Mouse (Mus musculus): ENCODE measurements around the gene Tmem135.

Tmem135 gene

DNA sequence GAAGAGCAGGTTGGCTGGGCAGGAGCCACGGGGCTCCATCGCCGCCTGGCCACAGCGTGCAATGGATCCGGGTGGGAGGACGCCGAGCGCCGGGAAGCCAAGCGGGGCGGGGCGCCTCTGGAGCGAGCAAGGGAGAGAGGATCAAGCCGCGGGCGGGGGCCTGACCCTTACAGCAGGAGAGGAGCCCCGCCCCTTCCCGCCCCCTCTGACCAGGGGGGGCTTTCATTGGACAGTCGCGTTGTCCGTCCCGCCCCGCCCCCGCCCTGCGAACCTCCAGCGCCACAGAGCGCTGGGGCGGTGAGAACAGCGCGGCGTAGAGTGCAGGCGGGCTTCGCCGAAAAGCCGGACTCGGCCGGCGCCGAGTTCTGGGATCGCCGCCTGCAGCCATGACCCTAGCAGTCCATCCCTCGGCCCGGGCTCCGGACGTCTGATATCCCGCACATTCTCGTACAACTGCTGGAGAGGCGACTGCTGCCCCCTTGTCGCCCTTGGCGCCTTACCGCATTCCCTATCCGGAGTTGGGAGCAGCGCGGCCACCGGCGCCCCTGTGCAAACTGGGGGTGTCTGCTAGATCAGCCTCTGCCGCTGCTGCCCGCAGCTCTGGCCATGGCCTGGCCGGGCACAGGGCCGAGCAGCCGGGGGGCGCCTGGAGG, at the start of gene Tmem135, which contains the start of gene Fzd4:
Gene Tmem135, minus strand, starts transcription at position 142 of the 653 bp plus-strand sequence.
Gene Fzd4, plus strand, starts transcription at position 275 of the 653 bp plus-strand sequence.
- DNase-seq: peak; percentile 89

DNA sequence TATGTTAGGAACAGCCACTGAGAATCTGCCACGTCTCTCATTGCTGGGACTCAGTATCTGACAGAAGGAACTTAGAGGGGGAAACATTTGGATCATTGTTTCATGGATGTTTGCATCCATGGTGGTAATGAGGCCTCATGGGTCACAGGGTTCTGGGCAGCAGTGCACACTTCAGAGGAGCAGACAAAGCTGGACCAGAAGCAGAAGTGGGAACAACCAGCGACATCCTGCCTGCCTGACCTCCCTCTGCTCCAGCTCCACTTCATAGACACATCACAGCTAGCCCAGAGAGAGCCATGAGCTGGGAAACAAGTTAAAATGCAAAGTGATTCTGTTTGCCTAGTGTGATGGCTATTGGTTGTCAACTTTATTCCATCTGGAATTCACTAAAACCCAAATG, 46.3 kb upstream of the Tmem135 start:
- no peak for DNase-seq

DNA sequence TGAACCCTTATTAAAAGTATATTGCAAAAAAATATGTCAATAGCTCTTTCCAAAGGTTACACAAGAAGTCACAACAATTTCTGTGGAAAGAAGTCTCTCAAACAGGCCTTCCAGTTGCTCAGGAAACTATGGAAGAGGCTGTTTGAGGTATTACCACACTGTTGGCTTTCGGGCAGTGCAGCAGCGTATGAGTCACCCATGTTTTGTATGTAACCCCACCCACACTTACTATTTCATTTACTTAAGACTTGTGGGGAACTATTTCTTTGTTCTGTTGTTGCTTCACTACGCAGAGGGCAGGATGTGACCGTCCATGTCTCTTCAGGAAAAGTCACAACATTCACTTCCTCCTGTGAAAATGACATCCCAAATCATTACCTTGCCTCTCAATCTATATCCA, 41.1 kb upstream of the Tmem135 start:
- DNase-seq: no peak

DNA sequence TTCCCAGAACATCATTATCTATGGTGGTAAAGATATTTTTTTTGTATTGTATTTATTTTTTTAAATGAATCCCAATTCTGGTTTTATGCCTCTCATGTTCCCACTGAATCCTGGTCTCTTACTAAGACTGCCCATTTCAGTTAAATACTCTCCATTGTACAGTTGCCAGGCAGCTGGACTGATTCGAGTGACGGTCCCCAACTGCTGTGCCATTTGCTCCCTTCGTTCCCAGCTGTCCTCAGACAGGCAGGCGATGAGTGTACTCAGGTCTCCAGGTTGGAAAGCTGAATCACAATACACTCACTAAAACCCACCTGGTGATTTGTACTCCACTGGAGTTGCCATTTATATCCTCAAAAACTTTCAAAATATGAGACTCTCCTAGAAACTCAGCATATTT, 38.2 kb upstream of the Tmem135 start:
- DNase-seq: no peak

DNA sequence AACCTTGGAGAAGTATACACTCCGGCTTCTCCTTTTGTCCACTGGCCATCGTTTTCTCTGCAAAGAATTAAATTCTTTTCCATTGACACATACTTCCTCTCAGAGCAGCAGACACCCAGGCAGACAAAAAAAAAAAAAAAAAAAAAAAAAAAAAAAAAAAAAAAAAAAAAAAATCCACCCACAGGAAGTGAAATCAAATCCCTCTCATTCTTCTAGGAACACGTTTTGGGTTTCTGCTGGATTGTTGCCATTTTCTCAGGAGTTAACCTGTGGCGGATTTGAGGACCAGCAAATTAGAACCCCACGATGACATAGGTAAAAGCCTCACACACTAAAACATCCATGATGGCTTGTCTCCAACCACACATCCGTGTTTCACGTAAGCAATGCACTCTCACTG, 37.3 kb upstream of the Tmem135 start:
- DNase-seq: no peak

DNA sequence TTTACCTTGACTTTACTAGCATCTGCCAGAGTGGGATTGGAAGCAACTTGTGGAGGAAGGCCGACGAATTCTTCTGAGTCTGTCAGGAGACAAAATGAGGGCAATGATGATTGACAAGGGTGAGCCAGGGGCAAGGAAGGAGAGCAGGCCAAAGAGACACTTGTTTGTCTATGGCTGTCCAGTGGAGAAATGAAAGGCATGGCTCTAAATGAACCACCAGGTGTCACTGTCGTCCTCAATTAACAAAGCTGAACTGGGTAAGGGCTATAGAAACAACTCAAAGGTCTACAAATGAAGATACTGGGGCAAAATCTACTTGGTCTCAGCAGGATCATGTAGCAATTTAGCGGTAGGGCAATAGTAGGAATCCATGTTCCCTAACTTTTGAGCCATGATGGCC, 33.6 kb upstream of the Tmem135 start:
- no peak for DNase-seq

DNA sequence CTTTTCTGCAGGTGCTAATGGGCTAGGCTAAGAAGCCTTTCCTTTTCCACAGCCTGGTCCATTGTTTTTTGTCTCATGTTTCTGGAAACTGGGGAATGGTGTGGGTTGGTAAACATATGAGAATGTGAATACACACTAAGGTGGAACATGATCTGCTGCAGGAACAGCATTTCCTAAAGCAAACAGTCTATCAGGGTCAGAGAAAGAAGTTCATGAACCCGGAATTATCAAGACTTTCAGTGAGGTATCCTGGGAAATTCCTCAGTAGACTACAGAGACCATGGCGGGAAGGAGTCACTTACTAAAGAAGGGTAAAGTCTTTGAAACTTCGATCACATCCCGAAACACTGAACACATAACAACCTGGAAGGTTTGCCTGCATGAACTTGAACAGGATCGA, 32.4 kb upstream of the Tmem135 start:
- DNase-seq: no peak

DNA sequence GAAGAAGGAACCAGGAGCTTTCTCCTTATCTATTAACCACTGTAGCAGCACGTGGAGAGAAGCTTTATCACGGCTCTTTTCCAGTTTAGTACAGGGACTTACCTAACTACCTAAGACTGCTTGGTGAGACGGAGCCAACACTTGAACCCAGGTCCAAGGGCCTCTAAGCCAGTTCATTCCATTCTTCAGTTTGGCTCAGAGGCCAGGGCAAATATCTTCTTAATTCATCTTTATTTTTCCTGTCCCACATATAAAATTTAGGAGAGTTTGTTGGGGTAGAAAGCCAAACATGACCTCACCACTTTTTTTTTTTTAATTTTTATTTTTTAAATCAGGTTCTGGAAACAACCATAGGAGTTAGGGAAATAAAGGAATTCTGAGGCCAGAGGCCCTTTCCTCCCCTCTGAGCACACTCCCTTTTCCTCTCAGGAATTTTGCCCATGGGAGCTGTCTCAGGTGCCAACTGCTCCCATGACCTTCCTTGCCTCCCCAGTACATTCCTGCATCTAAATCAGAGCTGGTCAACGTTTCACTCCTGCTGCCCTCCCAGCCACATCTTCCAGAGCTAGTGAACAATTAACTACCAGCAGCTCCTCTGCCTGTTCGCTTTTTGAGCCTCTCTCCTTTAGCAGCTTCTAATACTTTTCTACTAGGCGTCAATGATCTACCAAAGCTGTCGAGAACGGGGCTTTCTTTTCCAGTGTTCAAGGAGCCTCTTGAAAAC, 30.0 kb upstream of the Tmem135 start:
- DNase-seq: no peak

DNA sequence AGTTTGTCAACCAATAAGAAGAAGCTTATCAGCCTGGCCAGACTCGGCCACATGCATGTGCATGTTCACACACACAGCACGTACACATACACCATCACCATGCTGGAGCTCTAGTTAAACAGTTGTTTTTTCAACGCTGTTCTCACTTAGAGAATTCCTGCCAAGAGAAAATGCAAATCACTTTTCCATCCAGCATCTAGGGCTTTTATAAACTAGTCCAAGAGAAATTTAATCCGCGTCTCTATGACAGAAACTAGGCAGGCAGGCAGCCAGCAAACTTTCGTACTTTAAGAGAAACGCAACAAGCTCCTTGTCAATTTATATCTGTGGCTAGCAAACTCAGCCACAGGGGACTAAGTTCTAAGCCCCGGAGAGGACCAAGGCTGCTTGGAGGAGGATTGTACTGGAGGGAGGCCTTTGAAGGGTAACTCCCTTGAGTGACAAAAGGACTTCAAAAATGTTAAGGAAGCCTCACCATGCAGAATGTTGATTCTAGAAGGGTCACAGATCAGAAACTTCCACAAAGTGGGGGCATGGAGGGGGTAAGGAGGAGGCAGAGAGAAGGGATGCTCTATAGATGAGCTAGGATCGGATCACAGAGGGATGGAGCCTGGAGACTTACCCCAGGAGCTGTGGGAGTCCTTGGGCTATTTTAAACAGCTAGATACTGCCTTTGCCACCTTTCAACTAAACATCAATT, 29.3 kb upstream of the Tmem135 start:
- no peak for DNase-seq

DNA sequence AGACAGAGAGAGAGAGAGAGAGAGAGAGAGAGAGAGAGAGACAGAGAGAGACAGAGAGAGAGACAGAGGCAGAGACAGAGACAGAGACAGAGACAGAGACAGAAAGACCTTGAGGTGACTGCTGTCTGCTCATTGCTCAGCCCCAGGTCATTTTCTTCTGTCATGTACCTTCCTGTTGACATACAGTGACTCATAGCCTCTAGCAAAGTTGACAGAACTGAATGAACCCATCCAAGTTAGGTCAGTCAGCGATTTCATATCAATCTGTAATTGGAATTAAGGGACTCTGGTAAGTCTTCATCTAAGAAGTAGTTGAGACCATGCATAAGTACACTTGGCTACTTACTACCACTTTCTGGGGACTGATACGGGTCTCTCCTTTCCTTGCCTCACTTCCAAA, 27.2 kb upstream of the Tmem135 start:
- no peak for DNase-seq

DNA sequence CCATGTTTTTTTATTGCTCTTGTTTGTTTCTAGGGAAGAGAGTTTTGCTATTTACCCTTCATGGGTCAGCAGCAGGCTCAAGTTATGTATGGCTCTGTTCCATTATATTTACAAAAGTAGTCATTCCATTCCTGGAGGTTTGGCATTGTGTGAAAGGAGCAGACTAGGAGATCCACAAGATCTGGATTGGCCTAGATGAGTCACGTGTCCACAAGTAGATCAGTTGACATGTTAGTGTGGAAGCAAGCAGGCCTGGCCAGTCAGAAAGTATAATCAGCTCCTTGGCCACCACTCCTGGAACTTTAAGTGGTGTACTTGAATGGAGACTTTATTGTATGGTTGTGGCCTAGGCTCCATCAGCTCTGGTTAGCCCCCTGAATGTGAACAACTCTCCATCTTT, 25.3 kb upstream of the Tmem135 start:
- DNase-seq: no peak

DNA sequence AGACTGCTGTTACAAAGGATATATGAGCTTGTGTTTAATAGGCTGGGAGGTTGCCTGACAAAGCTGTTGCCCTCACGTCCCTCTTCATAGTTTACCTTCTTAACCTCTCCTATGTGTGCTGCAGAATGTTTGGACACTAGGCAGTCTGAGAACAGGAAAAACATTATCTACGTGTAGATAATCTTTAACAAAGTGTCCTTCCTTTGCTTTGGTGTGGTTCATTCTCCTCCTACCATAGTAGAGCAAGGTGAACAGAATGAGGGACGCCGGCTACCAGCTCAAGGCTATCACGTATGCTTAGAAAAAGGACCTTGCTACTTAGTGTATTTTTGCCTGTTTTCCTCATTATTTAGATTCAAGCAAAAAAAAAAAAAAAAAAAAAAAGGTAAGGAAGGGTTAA, 24.8 kb upstream of the Tmem135 start:
- DNase-seq: no peak

DNA sequence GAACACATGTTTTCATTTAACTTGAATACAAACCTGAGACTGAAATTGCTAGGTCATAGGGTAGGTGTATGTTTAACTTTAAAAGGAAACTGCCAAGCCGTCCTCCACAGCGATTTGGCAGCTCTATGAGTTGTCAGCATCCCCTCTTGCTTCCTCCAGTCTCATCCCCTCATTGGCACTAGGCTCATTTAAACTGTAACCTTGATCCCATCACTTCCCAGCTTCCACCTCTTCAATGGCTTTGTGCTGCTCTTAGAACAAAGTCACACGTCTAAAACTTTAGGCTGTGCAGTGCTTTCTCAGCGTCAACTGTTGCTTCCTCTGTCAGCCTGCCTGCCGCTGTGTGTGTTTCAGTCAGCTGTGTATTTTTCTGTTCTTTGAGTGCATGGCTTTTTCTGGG, 23.1 kb upstream of the Tmem135 start:
- DNase-seq: no peak

DNA sequence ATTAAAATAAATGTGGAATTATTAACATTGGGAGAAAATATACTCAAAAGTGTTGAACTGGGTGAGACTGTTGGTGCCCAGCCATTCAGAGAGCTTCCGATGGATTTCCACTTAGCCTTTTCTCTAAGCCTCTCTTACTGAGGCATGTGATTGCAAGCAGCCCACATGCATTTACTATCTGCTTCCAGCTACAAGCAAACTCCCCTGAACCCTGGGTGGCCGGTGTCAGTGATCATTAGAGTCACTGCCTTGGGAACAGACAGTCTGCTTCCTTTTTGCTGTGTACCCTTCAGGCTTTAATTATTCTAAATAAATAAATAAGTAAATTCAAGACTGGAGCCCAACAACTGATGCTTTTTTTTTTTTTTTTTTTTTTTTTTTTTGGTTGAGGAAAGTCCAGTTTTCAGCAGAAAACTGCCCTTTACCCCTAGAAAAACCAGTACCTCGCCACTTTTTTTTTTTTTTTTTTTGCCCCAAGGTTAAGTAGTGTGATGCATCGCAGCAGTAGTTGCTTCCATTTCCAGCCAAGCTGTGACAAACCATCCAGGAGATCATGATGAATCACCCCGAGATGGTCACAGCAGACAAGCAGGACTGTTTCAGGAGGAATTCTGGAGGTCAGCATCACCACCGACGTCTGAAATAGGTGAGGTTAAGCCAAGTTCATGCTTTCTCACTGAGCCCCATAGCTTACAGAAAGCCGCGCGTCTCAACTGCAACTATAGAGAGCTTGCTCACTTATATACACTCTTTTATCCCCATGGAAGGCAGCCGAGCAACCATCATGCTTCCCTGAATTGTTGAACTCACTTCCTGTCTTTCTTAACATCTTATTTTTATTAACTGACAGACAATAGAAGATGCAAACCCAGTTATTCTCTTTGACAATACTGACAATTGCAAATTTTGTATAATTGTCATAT, 22.0 kb upstream of the Tmem135 start:
- no peak for DNase-seq

DNA sequence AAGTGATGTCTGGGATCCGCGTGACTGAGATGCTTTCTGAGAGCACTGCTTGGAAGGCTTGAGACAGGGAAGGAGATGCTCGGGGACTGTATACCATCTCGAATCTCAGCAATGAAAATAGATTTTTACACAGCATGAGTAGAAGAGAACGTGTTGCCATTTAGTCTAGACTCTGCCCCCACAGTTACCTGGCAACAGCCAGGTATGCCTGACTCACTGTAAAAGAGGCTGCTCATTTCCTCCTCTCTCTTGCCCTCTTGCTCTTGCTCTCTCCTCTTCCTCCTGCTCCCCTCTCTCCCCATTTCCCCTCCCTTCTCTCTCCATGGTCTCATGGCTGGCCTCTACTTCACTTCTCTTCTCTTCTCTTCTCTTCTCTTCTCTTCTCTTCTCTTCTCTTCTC, 20.6 kb upstream of the Tmem135 start:
- no peak for DNase-seq

DNA sequence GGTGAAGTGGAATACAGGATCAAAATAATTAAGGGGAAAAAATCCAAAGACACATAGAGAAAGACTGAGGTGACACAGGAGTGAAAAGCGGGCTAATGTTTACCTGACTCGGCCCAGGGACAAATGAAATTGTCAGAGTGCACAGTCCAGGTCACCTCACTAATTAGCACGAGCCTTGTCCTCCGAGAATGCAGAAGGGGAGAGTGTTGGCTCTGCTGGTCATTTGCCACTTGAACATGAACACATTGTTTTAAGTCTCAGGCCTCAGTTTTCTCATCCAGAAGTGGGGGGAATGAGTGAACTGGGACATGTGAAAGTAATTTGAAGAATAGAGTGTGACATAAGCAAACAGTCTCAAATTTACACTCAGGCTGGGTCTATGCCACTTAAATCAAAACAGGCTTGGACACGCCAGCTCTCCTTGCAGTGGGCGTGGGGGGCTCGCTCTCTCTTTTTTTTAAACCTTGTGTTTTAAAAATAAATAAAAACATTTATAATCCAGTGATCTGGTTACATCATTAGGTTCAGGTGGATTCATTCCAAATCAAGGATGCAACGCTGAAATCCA, 19.8 kb upstream of the Tmem135 start:
- DNase-seq: no peak

DNA sequence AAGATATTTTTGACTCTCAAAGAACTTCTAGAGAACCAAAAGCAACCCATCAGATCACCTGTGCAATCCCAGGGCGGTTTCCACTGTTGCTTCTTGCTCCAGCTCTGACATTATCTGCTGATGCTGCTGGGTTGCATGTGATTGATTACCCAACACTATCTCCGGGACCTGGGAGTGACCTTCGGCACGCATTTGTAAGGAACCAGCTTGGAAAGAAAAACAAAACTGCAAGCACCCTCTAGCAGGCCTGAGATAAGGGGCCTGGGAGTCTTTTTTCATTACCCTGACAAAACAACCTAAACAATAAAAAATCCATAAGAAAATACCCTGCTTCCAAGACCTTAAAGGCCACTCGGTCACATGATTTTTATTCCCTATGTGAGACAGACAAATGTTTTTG, 19.2 kb upstream of the Tmem135 start:
- DNase-seq: no peak

DNA sequence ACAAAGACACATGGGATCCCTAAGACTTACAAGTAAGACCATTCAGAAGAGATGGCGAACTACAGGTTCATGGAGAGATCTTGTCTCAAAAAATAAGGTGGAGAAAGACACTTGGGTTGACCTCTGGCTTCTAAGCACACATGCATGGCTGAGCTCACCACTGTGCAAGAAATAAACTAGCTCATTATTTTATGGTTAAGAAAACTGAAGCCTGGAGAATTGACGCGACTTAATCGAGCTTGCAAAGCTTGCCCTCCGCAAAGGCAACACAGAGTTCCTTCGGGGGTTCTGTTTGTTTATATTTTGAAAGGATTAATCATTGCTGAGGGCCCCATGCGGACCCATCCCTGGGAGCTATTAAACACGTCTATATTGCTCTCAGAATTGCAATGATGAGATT, 18.6 kb upstream of the Tmem135 start:
- no peak for DNase-seq

DNA sequence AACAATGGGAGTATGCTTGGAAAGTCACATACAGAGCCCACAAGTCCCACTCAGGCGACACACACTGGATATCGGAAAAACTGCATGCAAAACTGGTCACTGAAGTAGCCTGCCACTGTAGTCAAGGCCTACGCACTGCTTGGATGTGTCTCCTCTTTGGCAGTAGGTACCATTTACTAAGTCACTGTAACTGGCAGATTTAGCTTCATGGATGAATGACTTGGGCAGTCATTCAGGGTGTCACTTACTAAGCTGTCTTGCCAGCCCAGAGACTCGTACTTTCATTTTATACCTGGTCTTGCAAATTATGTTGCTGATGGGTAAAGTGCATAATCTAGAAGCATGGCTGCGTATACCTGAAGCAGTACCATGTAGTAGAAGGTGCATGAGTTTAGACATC, 17.3 kb upstream of the Tmem135 start:
- DNase-seq: no peak

DNA sequence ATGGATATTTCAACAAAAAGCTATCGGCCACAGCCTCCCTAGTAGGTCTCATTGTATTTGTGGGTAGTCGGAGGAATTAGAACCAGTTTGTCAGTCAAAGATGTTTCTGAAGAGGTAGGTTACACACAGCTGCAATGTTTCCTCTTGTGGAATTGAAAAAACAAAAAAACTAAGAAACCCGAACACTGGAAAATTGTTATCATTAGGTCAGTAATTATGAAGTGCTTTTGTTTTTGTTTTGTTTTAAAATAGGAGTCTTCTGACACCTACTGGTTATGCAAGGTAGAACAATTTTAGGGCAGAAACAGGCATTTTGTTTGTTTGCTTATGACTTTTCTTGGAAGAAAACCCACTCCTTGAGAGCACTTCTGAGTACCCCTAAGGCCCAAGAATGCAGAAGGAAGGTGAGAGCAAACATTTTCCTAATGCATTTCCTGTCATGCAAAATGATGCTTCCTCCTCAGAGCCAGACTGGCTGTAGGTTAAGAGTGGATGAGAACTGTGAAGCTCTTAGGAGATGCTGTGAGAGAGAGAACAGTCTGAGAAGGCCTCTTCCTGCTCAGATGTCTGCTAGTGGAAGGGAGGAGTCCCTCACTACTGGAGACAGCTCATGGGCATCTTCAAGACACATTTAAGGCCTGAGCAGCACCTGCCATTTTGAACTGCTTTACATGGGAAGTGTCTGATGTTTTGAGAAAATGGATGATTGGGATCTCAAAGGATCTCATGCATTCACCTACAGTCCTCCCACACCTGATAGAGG, 15.1 kb upstream of the Tmem135 start:
- no peak for DNase-seq

DNA sequence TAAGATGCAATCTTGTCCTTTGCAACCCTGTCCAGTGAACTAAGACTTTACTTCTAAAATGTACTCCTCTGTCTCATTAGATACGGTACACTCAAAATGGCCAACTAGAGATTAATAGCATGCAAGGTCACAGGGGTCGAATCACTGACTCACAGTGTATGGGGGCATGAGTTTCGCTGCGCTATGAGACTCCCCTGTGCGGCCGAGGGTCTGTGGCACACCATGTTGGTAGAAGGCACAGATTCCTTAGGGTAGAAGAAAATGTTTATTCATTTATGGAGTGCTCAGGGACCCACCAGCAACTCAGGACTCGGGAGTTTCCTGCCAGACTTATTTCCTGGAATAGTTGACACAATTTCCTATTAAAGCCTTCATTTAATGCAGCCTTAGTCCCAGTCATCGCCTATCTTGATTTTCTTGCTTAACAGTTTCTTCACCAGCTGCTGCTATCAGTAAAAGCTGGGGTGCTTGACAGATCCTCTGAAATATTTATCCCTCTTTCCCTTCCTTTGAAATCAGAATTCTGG, 14.2 kb upstream of the Tmem135 start:
- no peak for DNase-seq

DNA sequence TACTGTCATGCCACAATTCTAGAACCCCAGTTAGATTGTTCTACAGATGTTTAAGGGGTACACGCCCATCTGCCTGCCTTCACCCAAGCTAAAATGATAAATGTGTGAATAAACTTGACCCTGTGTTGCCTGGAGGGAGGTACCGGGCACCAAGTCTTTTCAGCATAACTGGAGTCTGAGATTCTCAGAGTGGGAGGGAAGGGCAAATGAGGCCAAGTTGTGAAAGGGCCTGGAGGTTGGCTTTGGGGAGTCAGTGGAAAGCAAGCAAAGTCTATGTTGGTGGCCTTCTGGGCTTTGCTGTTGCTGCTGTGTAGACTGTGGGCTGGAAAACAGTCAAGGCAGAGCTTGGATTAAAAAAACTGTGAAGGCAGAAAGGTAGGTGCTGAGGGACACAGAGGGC, 13.7 kb upstream of the Tmem135 start:
- no peak for DNase-seq

Measured in right cerebral cortex, postnatal 25 days (tissue).